Mouse (Mus musculus) neutrophil, adult 5-6 weeks (primary cell): ENCODE data around the gene Cxcl17. TPM values are rescaled to one million over a fixed set of nuclear protein-coding genes. Genes with fewer than 3 reads are reported as not detected.
"Not testable (repeated sequence)": the region's sequence is repeated elsewhere in the genome, so short reads cannot be mapped to it uniquely, and the experiment has no call there.

ENCODE experiments used
- ATAC-seq: fragments of 151-379, 151-347 bp; 2 replicates; pipeline ENCODE4 v1.8.0; 2017; ENCODE audit warnings: mild to moderate bottlenecking, moderate TSS enrichment; ENCODE audit not compliant: insufficient number of reproducible peaks, poor library complexity, low FRiP score, severe bottlenecking; ENCODE audit errors: extremely low read depth
- total RNA-seq: library from RNA; stranded (forward); fragments of 200-1000 nt; gene quantifications from 2 replicates; pipeline ENCODE4 v1.2.3, GENCODE M21; 2017

Gene Cxcl17
- total RNA-seq, 1 experiment from 2014 or later = not detected

DNA sequence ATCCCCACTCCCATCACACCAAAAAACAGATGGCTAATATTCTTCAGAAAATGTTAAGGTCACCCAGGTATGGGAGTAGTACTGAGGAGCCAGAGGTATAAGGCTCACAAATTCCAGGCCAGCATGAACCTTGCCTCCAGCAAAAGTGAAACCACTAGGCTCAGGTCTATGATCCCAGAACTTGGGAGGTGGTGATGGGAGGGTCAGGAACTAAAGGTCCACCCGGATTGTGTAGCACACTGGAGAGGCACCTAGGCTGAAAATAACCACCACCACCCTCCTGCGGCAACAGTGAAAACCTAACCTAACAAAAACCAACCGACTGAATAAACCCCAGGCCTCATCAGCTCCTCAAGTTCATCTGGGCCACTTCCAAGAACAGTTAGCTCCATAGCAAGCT lies 15.6 kb upstream of the Cxcl17 start:
- no peak for ATAC-seq

DNA sequence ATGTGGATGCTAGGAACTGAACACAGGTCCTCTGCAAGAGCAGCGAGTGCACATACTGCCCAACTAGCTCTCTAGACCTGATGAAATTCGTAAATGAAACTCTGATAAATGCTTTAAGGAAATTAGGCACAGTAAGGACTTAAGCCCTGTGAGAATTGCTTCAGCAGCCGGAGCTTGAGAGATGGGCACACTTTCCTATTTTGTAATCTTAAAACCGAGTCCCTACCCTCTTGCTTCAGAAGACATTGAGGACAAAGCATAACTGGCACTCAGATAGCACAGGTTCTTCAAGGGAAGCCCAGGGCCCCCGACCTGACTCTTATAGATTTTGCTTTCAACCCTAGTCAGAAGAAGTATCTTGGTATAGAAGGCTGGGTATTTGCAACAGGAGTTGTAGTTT lies 14.5 kb upstream of the Cxcl17 start:
- ATAC-seq = no peak

DNA sequence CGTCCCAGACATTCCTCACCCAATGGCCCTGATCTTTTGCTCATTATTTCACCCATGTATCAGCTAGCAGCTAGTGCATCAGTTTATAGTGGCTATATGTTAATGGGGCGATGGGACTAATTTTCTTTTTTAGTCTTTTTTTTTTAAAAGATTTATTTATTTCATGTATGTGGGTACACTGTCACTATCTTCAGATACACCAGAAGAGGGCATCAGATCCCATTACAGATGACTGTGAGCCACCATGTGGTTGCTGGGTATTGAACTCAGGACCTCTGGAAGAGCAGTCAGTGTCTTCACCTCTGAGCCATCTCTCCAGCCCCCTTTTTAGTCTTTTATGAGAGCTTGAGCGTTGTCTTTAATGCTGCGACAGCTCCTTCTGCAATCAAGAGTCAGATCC lies 13.7 kb upstream of the Cxcl17 start:
- not testable (repeated sequence) for ATAC-seq

DNA sequence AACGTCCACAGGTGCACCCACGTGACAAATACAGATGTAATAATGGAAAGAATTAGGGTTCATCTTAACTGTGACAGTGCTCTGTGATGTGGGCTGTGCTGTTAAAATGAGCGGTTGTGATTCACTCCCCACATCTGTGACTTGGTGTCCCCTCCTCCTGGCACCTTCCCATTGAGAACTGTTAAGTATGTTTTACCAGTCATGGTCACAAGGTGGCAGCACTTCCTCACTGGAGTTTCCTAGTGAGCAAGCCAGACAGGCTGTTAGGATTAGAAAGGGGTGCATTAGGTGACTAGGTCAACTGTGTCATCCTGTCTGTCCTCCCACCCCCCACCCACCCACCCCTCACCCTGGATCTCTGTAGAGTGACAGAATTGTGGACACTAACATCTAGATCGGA lies 11.7 kb upstream of the Cxcl17 start:
- ATAC-seq = peak; percentile 91

DNA sequence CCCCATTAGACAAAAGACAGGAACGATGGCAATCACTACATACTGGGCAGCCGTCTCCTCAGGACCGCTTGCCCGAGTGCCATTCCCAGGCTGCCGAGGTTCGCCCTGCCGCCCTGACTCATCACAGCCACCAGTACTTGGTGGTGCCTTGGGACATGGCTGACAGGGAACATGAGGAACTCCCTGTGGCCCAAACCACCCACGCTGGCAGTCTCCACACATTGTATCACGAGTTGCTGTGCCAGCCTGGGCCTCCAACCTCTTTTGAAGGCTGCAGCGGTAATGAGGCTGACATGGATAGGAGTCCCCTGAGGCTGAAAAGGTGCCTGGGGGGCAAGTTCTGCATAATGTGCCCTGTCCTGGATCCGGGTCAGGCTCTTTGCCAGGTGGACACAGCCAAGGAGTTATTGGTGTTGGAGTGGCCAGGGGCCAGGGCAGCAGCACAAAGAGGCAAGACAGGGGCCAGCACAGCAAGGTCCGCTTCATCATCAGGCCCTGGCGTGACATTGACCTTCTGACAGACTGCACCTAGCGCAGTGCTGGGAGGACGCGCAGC lies 9.7 kb upstream of the Cxcl17 start:
- ATAC-seq = no peak

DNA sequence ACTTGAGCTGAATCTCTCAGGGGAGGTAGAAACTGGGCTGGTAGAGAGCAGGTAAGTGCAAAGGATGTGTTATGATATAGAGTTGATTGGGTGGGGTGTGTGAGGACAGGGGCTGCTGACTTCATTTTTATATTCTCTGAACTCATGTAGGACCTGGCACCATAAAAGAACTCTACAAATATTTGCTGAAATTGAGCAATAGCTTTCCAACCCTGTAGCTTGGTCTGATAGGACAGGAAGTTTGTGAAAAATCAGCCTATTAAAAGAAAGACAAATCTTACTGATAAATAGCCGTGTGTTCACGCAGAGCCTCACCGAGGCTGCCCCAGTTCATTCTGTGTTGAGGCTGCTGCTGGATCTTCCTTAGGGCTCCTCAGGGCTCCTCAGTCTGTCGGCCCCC lies 7.3 kb upstream of the Cxcl17 start:
- no peak for ATAC-seq

DNA sequence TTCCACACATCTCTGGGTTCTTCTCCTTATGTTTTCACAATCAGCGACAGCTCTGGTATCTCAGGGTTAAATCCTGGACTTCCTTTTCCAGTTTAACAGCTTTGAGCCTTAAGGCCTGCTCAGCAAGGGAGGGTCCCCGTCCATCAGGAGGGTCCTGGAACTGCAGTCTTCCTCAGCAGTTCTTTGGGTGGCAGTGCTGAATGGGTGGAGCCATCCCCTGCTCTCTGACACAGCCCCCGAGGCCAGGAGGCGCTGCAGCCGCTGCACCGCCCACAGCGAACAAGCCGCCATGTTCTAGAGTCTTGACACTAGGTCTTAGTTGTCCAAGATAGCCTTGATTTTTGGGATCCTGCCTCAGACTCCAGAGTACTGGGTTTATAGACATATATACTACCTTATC lies 6.8 kb upstream of the Cxcl17 start:
- ATAC-seq = no peak

DNA sequence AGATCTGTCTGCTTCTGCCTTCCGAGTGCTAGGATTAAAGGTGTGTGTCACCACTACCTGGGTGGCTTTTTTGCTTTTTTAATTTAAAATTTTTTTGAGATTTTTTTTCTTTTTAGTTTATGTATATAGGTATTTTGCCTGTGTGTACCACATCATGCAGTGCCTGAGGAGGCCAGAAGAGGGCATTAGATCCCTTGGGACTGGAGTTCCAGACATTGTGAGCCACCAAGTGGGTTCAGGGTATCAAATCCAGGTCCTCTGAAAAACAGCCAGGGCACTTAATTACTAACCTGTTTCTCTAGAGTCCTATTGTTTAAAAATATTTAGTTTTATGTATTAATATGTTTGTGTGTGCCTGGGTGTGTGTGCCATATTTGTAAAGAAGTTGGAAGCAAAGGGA lies 4.9 kb upstream of the Cxcl17 start:
- ATAC-seq = 0 out of 2 replicates have a peak, but pooled peaks have one; percentile 25

DNA sequence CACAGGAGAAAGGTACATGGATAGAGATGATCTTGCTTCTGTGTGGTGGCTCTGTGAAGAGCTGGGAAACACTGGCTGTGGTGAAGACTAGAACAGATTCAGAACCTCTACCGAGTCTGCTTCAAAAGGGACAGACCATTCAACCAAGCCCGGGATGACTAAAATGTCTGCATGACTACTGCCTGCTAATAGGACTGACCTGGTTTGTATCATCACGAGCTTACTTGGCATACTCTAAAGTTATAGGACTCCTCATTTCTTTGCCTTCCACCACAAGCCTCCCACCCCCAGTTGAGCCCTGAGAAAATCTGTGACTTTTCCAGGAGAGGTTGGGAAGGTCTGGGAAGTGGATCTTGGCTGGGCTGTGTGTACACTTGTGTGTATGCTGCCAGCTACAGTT lies 825 bp downstream of the Cxcl17 start:
- no peak for ATAC-seq

DNA sequence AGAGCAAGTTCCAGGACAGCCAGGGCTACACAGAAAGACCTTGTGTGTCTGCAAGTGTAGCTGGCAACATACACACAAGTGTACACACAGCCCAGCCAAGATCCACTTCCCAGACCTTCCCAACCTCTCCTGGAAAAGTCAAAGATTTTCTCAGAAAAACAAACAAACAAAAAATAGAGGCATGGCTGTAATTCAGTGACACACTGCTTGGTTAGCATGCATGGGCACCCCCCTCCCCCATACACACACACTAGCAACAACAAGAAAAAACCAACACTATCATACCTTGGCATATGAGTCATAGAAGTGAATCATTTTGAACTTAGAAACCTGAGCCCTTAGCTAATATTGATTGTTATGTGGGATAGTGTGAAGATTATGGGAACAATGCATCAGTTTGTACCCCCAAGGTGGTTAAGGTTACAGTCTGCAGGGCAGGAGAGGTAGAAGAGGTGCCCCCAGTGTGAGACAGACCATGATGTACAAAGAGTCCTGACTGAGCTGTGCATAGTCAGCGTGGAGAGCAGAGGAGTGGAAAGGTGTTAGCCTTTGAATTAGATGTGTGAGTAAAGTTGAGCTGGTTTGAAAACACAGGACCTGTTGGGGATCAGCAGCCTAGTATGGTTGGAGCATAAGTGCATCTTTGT lies 1.6 kb downstream of the Cxcl17 start:
- ATAC-seq = no peak

DNA sequence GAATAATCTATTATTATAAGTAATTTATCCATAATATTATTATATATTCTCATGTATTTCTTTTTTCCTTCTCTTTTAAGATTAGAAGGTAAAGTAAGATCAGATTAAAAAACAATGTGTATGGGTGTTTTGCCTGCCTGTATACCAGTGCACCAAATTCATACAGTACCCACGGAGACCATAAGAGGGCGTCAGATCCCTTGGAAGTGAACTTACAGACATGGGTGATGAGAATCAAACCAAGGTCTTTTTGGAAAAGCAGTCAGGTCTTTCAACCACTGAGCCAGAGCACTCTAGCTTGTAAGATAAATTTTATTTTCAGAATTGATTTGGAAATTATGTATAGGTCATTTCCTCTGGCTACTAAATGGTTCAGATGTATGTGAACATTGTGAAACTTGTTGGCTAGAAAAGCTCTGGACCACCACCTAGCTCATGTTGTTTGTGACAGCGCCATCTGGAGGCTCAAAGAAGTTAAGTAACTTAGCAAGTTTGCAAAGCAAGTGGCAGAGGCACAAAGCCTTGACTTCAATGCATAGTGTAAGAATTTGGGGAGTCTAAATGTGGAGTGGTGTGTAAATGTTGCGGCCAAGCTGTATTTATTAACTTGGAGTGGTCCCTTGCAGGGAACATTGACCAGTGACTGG lies 3.4 kb downstream of the Cxcl17 start:
- ATAC-seq = peak; percentile 63; the same call in 1 of the 2 replicates

DNA sequence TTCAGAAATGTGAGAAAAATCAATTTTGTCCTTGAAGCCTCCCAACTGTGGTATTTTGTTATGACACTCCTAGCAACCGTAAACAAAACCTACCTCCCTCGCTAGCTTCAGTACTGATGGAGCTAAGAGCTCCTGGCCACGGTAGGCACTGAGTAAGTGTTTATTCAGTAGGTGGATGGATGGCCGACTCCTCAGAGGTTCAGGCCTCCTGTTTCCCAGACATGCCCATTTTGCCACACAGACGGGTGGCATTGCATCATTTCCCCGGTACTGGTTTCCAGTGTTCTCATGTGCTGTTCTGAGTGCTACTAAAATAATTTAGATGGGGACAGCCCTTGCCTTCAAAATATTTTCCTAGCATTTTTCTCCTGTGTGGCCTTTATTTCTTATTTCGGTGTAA lies 6.2 kb downstream of the Cxcl17 start:
- no peak for ATAC-seq

DNA sequence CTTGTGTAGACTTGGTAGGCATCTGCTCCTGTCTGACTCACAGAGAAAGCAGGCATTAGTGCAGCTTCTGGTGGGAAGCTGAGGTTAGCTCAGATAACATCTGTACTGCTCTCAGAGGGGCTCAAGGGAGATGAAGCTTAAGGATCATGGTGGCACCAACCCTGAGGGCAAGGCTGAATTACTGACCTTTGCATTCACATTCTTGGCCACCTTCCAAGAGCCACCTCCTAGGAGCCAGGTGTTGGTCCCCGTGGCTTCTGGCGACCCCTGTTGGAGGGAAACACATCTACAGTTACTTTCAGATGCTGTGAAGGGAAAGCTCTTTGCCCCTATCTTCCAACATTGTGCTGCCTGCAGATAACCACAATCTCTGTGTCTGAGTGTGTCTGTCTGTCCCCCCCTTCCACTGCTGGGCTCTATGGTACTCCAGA lies 10.0 kb downstream of the Cxcl17 start:
- ATAC-seq = peak; percentile 63

DNA sequence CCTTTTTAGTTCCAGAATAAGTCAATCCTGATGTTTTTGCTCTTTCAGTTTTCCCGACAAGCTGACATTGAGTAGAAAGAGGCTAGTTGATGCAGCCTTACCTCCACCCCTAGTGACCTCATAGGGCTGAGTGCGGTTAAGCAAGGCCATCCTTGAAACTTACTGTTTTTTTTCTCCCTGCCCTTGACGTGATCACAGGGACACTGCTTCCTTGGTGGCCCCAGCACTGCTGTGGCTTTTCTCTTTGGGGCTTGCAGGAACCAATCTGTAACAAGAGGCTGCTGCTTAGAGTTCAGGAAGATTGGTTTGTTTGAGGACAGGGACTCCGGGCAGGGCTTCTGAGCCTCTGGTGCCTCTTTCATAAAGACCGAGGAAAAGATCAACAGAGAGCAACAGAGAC lies 10.7 kb downstream of the Cxcl17 start:
- no peak for ATAC-seq

DNA sequence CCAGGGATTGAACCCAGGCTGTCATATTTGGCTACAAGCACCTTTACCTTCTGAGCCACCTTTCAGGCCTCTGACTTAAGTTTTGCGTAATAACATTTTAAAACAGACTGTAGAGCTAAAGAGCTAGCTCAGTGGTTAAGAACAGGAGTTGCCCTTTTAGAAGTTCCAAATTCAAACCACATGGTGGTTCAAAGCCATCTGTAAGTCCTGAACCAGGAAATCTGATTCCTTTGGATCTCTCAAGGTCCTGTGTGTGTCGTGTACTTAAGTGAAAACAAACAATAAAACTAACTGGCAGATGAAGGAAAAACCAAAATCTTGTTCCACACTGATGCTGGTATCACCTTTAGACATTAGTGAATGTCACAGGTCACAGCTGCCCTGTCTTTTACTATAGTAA lies 11.1 kb downstream of the Cxcl17 start:
- ATAC-seq = no peak

DNA sequence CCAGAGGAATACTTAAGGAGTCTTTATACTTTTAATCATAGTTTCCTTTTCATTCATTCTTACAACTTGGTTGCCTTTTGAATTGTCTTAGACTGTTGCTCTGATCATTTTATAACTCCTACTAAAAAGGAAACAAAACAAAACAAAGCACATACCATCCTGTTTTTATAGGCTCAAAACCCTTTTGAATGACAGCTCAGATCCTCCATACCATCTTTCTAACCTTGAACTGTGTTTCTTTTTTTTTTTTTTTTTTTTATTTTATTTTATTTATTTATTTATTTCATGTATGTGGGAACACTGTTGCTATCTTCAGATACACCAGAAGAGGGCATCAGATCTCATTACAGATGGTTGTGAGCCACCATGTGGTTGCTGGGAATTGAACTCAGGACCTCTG lies 13.7 kb downstream of the Cxcl17 start:
- not testable (repeated sequence) for ATAC-seq

DNA sequence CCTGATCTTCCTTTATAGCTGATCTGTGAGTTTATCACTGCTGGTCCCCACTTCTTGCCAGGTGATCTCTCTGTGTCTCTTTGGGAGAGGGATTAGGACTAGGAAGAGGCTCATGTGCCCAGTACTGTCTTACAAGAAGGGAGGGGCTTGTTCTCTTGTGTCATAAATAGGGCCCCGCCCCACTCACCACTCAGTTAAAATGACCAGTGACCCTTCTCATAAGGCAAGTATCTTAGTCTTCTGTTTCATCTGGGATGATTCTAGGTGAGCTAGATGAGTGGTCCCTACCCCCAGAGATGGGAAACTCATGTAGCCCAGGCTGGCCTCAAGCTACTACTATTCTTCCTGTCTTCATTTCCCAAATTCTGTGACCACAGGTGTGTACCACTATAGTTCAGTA lies 14.1 kb downstream of the Cxcl17 start, which contains the start of gene Lipe:
Gene Lipe (minus strand): TSS at position 101 of the 400 bp plus-strand sequence.
- no peak for ATAC-seq

DNA sequence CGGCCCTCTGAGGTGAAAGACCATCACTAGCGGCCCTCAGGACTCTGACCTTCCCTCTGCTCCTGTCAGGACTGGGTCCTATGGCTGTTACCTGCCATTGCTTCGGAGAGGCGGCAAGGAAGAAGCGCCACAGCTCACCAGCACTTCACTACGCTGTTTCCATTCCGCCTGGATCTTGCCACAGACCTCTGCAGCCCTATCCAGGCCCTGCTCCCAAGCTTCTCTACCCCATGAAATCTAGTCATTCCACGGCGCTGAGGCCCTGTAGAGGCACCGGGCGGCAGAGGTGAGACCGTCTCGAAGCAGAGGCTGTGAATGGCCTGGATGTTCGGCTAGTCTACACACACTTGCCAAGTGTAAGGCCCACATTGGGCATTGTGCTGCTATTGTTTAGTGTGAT lies 16.1 kb downstream of the Cxcl17 start:
- ATAC-seq = no peak

DNA sequence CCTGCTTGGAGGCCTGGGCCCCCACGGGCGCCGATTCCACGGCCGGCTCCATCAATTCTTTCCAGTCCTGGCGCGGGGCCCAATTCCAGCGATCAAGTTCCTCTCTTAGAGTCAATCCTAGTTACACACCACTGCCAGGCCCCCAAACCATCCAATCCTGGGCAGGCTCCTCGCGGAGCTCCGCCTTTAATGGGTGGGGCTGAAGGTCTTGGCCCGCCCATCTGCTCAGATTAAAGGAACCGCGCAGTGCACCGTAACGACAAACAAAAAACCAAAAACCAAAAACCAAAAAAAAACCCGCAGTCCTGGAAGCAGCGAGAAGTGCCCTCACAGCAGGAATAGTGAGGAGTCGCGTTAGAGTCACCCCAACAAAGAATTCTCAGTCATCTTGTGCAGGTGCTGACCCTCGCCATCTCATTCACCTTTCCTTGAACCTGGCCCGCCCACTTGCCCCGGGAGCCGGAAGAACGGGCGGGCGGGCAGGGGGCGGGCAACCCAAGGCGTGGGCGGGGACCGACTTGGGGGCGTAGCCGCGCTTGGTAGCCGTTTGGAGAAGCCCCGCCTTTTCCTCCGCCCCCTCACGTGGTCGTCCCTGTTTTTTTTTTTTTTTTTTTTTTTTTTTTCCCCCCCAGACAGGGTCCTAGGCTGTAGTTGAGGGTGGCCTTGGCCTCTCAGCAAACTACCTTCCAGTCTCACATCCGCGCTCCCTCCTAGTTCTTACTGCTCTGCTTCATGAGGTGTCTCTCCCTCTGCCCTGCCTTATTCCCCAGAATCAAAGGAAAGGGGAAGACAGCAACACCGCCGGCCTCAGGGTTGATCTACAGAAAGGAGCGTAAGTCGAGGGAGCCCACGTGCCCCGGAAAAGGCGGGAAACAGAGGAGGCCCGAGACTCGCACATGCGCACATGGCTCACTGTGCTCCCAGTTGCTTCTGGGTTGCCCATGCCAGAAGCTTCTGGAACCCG lies 16.8 kb downstream of the Cxcl17 start:
- peak; percentile 89 for ATAC-seq
